Mouse (Mus musculus) left cerebral cortex, adult 2 months (tissue): Measurements from ENCODE around the gene Epn1. TPM values are rescaled to one million over a fixed set of nuclear protein-coding genes. Genes with fewer than 3 reads are reported as not detected.

Source experiments
- DNase-seq, 2 experiments: peaks; one replicate each; pipeline ENCODE4 v3.0.0; 2021 to 2022; ENCODE audit warnings: low spot score in 2 of 2, mixed read lengths in 1 of 2; ENCODE audit errors: extremely low spot score in 1 of 2
- H3K27ac ChIP-seq: fragments of 200-600 bp; 2 replicates; pipeline ENCODE4 v1.8.1; 2022
- H3K4me3 ChIP-seq: fragments of 200-600 bp; 2 replicates; pipeline ENCODE4 v1.8.1; 2022
- CTCF ChIP-seq: fragments of 200-600 bp; IDR thresholded peaks from 2 replicates; pipeline ENCODE4 v1.8.1; 2022; ENCODE audit warnings: antibody characterized with exemption, mild to moderate bottlenecking, moderate library complexity
- intact Hi-C: fragments of 180-260 bp; cut with DNase I; formaldehyde crosslinking; loops from one replicate; pipeline ENCODE4 v1.15.1; 2025
- total RNA-seq, 2 experiments: library from RNA; stranded (reverse); gene quantifications; 2 replicates each; pipeline ENCODE4 v1.2.3; 2021

Gene Epn1
- total RNA-seq, 2 experiments from 2014 or later = 470 to 471 TPM

GRCm38 (mm10) chr7:5046112-5046511 lies 33.9 kb upstream of the Epn1 start:
- intact Hi-C loops = loop anchor here (2.0 kb wide), 1 partner anchor 103 kb away; no protein-coding TSS in a partner anchor

GRCm38 (mm10) chr7:5047313-5047712 lies 32.7 kb upstream of the Epn1 start:
- DNase-seq = no peak
- no peak overlapping the region for H3K4me3 ChIP-seq
- TF ChIP-seq CTCF = peak; percentile 52
- intact Hi-C loops = loop anchor here (2.0 kb wide), 1 partner anchor 105 kb away; no protein-coding TSS in a partner anchor
- H3K27ac ChIP-seq = no peak overlapping the region

More at GRCm38 (mm10) chr7:5046112-5046511, 33.9 kb upstream of the Epn1 start:
- peak; percentile 25; the same call in 1 of the 2 replicates for TF ChIP-seq CTCF
- Histone ChIP-seq H3K4me3 (no peak overlapping the region), H3K27ac (no peak overlapping the region)
- DNase-seq = no peak

- TF ChIP-seq CTCF = no peak
- DNase-seq = peak; percentile 81 to 83
- Histone ChIP-seq H3K4me3 (peak within 1 kb of the TSS; percentile 67), H3K27ac (peak within 1 kb of the TSS; percentile 95)
- intact Hi-C loops = loop anchor here (2.0 to 10.0 kb wide), 3 partner anchors 55 to 497 kb away; partner anchors contain the start of genes Shisa7 and Zfp579
Observed at GRCm38 (mm10) chr7:5051193-5052192, 28.5 kb upstream of the Epn1 start, which contains the start of gene Zfp580. Gene Zfp580, plus strand, starts transcription at chr7:5051538.

GRCm38 (mm10) chr7:5052438-5052837 lies 27.6 kb upstream of the Epn1 start:
- H3K4me3 ChIP-seq = peak overlapping the region; percentile 67
- DNase-seq = no peak
- intact Hi-C loops = loop anchor here (10.0 kb wide), 2 partner anchors 208 to 498 kb away; partner anchors contain the start of gene Shisa7
- H3K27ac ChIP-seq = peak overlapping the region; percentile 95
- TF ChIP-seq CTCF = no peak

DNA sequence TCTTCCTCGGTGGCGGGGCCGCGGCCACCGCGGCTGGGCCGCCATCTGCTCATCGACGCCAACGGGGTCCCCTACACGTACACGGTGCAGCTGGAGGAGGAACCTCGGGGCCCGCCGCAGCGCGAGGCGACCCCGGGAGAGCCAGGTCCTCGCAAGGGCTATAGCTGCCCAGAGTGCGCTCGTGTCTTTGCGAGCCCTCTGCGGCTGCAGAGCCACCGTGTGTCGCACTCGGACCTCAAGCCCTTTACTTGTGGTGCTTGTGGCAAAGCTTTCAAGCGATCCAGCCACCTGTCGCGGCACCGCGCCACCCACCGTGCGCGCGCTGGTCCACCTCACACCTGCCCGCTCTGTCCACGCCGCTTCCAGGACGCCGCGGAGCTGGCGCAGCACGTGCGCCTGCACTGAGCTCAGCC lies 27.1 kb upstream of the Epn1 start:
- intact Hi-C loops = loop anchor here (10.0 kb wide), 2 partner anchors 208 to 498 kb away; partner anchors contain the start of gene Shisa7
- DNase-seq = peak in 1 of 2 experiments; percentile 32

DNA sequence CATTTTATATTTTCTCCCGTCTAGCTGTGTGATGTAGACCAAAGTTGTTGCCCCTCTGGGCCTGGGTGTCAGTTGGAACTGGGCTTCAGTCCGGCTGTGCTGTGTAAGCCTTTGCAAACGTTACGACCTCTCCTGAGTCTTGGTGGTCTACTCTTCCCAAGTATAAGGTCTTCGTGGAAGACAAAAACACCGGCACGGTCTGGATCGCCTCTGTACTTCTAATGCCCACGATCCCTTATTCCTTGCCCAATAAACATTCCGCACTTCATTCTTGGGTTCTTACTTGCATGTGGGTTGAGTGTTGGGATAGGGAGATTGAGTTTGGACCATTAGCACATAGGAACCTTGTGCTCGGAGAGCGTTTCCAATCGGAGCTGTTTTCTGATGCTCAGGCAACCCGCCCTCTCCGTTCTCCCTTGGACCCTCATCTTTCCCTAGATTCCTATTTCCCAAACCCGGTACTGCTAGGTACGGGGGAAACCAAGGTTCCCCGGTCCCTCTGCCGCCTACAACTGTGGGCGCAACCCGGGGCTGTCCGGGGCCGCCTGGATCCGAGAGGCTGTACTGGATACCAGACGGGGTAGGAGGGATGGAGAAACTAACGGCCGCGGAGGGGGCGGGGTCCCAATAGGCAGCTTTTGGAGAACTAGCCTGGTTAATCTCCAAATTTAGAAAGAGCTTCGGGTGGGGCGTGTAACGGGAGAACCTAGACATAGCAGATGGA lies 26.4 kb upstream of the Epn1 start:
- Histone ChIP-seq H3K4me3 (peak overlapping the region; percentile 67), H3K27ac (peak overlapping the region; percentile 20; the same call in 1 of the 2 replicates)
- peak; percentile 54 to 62 for DNase-seq
- TF ChIP-seq CTCF = no peak
- intact Hi-C loops = loop anchor here (10.0 kb wide), 2 partner anchors 209 to 499 kb away; partner anchors contain the start of gene Shisa7

More for the DNA sequence above, 27.1 kb upstream of the Epn1 start:
- no peak for TF ChIP-seq CTCF
- Histone ChIP-seq H3K4me3 (peak overlapping the region; percentile 67), H3K27ac (peak overlapping the region; percentile 95)

GRCm38 (mm10) chr7:5056651-5057263 lies 23.3 kb upstream of the Epn1 start:
- DNase-seq = peak; percentile 67 to 73
- no peak for TF ChIP-seq CTCF
- intact Hi-C loops = loop anchor here (10.0 kb wide), 2 partner anchors 212 to 502 kb away; partner anchors contain the start of gene Shisa7
- Histone ChIP-seq H3K4me3 (peak overlapping the region; percentile 67), H3K27ac (peak overlapping the region; percentile 97)

DNA sequence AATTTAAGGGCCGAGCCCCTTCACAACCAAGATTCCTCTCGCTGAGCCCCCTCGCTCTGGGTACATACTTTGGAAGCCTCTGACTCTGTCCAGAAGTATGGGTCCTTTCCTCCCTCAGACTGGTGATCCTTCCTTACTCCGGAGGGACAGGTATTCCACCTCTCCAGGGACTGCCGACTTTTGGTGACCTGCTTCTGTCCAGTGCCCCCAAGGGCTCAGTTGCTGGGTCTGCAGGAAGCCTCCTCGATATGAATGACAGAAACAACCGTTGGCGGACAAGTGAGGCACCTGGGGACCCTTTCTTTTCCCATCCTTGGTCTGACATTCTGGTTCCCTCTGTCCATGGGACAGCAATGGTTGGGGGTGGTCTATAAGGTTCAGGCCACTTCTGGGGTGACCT lies 22.7 kb upstream of the Epn1 start:
- H3K4me3 ChIP-seq = peak overlapping the region; percentile 67
- peak overlapping the region; percentile 97 for H3K27ac ChIP-seq
- intact Hi-C loops = loop anchor here (10.0 kb wide), 2 partner anchors 213 to 503 kb away; partner anchors contain the start of gene Shisa7
- DNase-seq = no peak
- TF ChIP-seq CTCF = no peak

DNA sequence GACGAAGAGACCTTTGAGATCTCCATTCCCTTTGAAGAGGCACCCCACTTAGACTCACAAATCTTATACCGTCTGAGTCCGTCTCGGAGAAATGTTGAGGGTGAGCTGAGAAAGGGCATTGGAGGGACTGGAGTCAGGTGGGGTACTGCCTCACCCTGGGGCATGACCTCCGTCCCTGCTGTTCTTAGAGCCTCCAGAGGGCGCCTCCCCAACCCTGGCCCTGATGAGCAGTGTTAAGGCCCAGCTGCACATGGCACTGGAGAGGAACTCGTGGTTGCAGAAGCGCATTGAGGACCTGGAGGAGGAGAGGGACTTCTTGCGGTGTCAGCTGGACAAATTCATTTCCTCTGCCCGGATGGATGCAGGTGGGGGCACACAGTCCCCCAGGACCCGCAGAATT lies 22.2 kb upstream of the Epn1 start:
- Histone ChIP-seq H3K27ac (peak overlapping the region; percentile 97), H3K4me3 (peak overlapping the region; percentile 67)
- intact Hi-C loops = loop anchor here (10.0 kb wide), 2 partner anchors 213 to 503 kb away; partner anchors contain the start of gene Shisa7
- no peak; the same call in none of the 2 replicates for TF ChIP-seq CTCF
- peak in 1 of 2 experiments; percentile 41 for DNase-seq

GRCm38 (mm10) chr7:5058631-5059030 lies 21.4 kb upstream of the Epn1 start:
- Histone ChIP-seq H3K27ac (peak overlapping the region; percentile 28; the same call in 1 of the 2 replicates), H3K4me3 (no peak overlapping the region)
- intact Hi-C loops = loop anchor here (10.0 kb wide), 2 partner anchors 214 to 504 kb away; partner anchors contain the start of gene Shisa7
- DNase-seq = no peak
- no peak for TF ChIP-seq CTCF
